Mouse (Mus musculus): ENCODE data around the gene Pkd1. TPM values are rescaled to one million over a fixed set of nuclear protein-coding genes. Genes with fewer than 3 reads are reported as not detected.

Gene Pkd1
- polyA plus RNA-seq, 1 experiment: 22.3 TPM

DNA sequence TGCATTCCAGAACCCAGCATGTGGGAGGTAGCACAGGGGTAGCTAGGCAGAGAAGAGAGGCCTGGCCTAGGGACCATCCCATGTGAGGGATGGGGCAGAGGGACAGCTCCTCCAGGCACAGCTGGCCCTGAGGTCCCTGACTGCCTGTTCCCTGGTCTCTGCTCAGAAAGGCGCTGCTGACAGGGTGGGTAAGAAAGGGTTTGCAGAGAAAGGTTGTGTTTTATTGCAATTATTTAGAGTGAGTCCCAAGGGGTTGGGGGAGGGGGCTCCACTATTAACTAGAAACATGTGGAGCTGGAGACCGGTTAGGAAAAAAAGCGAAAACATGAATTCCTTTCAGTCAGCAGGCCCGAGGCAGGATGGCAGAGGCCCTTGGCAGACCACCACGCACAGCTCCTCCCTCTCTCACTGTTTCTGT, 89.9 kb downstream of the Pkd1 start:
- no peak overlapping the region for H3K27ac ChIP-seq (ENCODE audit: insufficient read depth, low read depth, low read length)

GRCm38 (mm10) chr17:24640119-24640518, 90.5 kb downstream of the Pkd1 start:
- Histone ChIP-seq H3K27ac (ENCODE audit: insufficient read depth, low read depth, low read length) (no peak overlapping the region), H3K4me1 (ENCODE audit: control insufficient read depth, insufficient read depth, low read length) (peaks cover 2% of the 10 kb centered on the region; the same call in 1 of the 2 replicates), H3K4me3 (ENCODE audit: insufficient read depth, low read length) (no peak overlapping the region)
- TF ChIP-seq CTCF (IDR thresholded peaks at IDR 0.05; ENCODE audit: low read depth, low read length) (no peak), POLR2A (IDR thresholded peaks at IDR 0.05; ENCODE audit: borderline replicate concordance, low read depth, low read length) (no peak)

More for the DNA sequence above, 89.9 kb downstream of the Pkd1 start:
- Histone ChIP-seq H3K4me3 (ENCODE audit: insufficient read depth, low read length) (no peak overlapping the region), H3K4me1 (ENCODE audit: control insufficient read depth, insufficient read depth, low read length) (peaks cover 2% of the 10 kb centered on the region; the same call in 1 of the 2 replicates)
- no peak for TF ChIP-seq POLR2A (IDR thresholded peaks at IDR 0.05; ENCODE audit: borderline replicate concordance, low read depth, low read length)
- TF ChIP-seq CTCF (IDR thresholded peaks at IDR 0.05; ENCODE audit: low read depth, low read length): no peak

GRCm38 (mm10) chr17:24640581-24640980, 90.9 kb downstream of the Pkd1 start:
- peaks cover 2% of the 10 kb centered on the region; the same call in 1 of the 2 replicates for H3K4me1 ChIP-seq (ENCODE audit: control insufficient read depth, insufficient read depth, low read length)
- TF ChIP-seq POLR2A (IDR thresholded peaks at IDR 0.05; ENCODE audit: borderline replicate concordance, low read depth, low read length) (no peak), CTCF (IDR thresholded peaks at IDR 0.05; ENCODE audit: low read depth, low read length) (no peak)
- no peak overlapping the region for H3K27ac ChIP-seq (ENCODE audit: insufficient read depth, low read depth, low read length)
- H3K4me3 ChIP-seq (ENCODE audit: insufficient read depth, low read length): no peak overlapping the region

GRCm38 (mm10) chr17:24641944-24642343, 92.3 kb downstream of the Pkd1 start:
- no peak for TF ChIP-seq CTCF (IDR thresholded peaks at IDR 0.05; ENCODE audit: low read depth, low read length)
- no peak for TF ChIP-seq POLR2A (IDR thresholded peaks at IDR 0.05; ENCODE audit: borderline replicate concordance, low read depth, low read length)

DNA sequence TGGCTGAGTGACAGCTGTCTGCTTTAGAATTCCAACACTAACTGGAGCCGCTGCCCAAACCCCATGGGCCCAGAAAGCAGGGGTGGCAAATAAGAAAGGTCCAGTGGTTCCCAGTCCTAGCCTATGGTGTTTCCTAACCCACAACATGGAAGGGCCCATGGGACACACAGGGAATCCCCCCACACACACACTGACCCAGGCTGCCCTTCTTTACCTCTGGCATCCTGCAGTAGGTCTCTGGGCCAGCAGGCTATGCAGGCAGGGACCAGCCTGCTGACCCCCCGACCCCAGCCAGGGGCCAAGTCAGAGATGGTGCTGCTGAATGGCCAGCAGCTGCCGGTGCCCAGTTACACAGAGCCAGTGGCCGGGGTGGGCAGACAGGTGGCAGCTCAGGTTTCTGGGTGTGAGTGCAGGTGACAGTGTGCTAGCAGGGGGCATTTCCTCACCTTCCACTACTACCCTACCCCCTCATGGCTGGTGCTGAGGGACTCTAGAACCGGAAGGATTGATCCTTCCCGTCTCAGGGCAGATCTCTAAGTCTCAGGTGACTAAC, 93.2 kb downstream of the Pkd1 start:
- H3K4me3 ChIP-seq (ENCODE audit: insufficient read depth, low read length): no peak overlapping the region
- H3K27ac ChIP-seq (ENCODE audit: insufficient read depth, low read depth, low read length): no peak overlapping the region
- no peaks in the 10 kb centered on the region for H3K4me1 ChIP-seq (ENCODE audit: control insufficient read depth, insufficient read depth, low read length)
- TF ChIP-seq POLR2A (IDR thresholded peaks at IDR 0.05; ENCODE audit: borderline replicate concordance, low read depth, low read length): no peak
- no peak for TF ChIP-seq CTCF (IDR thresholded peaks at IDR 0.05; ENCODE audit: low read depth, low read length)

More at GRCm38 (mm10) chr17:24641944-24642343, 92.3 kb downstream of the Pkd1 start:
- Histone ChIP-seq H3K27ac (ENCODE audit: insufficient read depth, low read depth, low read length) (no peak overlapping the region), H3K4me1 (ENCODE audit: control insufficient read depth, insufficient read depth, low read length) (no peaks in the 10 kb centered on the region), H3K4me3 (ENCODE audit: insufficient read depth, low read length) (no peak overlapping the region)

DNA sequence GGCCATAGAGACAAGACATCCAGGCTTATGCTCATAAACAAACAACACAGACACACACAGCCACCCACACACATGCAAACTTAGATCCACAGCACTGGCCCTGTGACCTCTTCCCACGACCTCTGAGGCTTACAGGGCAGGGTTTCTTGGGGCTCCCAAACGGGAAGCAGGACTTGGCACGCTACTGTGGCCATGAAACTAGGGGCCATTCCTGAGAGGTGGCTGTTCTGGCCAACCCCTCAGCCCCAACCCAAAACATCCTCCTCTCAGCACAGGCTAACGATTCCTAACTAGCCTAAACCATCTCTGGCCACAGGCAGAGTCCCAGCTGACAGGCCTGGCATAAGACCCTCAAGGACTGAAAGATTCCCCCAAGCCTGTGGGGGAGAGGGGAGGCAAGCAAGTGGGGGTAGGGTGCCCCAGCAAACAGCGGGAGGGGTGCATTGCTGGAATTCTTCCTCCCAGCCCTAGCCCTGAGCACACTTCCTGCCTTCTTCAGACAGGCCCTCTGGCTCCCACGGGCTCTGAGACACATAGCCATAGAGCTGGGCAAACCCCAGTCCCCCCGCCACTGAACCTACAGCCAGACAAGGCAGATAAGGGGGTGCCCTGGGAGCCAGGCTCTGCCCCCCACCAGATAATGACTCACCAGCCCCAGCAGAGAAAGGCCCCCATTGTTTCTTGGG, 94.5 kb downstream of the Pkd1 start:
- no peak overlapping the region for H3K4me3 ChIP-seq (ENCODE audit: insufficient read depth, low read length)
- H3K4me1 ChIP-seq (ENCODE audit: control insufficient read depth, insufficient read depth, low read length): no peaks in the 10 kb centered on the region
- H3K27ac ChIP-seq (ENCODE audit: insufficient read depth, low read depth, low read length): no peak overlapping the region
- TF ChIP-seq POLR2A (IDR thresholded peaks at IDR 0.05; ENCODE audit: borderline replicate concordance, low read depth, low read length): no peak
- no peak for TF ChIP-seq CTCF (IDR thresholded peaks at IDR 0.05; ENCODE audit: low read depth, low read length)

DNA sequence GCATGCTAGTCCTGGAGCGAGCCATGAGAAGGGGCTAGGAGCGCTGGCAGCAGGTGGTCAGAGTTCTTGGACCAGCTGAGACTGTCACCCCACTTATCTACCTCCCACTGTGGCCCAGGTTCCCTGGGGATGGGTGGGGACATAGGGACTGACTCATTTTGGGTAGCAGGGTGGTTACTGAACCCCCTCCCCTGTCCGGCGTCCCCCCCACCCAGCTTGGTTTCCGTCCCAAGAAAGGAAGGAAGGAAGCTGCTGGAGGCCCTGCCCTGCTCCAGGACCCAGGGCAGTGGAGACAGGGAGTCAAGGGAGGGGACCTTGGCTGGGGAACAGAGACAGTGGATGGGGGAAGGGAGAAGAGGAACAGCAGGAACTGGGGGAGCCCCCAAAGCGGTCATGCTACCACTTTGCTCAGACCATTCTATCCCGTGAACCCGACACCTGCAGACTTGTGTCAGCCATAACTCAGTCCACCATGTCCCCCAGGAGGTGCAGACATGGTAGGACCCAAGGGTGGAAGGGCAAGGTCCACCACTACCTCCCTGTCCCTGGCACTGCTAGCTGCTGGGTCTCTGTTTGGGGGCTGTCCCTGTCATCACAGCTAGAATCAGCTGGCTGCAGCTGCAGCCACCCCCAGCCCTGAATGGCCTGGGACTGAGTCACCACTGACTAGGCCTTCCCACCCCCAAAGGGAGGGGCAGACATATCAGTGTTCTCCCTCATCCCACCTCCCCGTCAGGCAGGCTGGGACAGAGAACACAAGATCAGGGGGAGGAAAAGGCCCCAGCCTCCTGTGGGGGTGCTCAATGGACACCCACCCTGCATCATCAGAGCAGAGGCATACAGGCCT, 95.5 kb downstream of the Pkd1 start:
- no peak overlapping the region for H3K4me3 ChIP-seq (ENCODE audit: insufficient read depth, low read length)
- peaks cover 4% of the 10 kb centered on the region; the same call in 1 of the 2 replicates for H3K4me1 ChIP-seq (ENCODE audit: control insufficient read depth, insufficient read depth, low read length)
- no peak for TF ChIP-seq CTCF (IDR thresholded peaks at IDR 0.05; ENCODE audit: low read depth, low read length)
- TF ChIP-seq POLR2A (IDR thresholded peaks at IDR 0.05; ENCODE audit: borderline replicate concordance, low read depth, low read length): no peak
- no peak overlapping the region for H3K27ac ChIP-seq (ENCODE audit: insufficient read depth, low read depth, low read length)

DNA sequence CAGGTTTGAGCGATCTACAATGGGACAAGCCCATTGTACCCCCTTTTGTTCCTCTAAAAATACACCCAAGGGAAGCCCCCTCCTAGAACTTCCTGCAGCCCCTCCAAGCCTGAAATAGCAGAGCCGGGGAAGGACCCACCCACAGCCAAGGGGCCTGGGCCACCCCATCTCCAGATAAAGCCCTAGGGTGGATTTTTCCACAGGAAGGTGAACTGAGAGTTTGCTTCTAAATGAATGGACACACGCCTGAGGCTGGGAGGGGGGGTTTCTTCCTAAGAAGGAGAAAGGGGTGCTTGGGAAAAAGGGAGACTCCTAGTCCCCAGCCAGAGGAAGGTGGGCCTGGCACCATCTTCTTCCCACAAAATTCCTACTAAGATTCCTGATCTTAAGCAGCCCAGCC, 96.3 kb downstream of the Pkd1 start:
- H3K4me1 ChIP-seq (ENCODE audit: control insufficient read depth, insufficient read depth, low read length): peaks cover 8% of the 10 kb centered on the region
- TF ChIP-seq POLR2A (IDR thresholded peaks at IDR 0.05; ENCODE audit: borderline replicate concordance, low read depth, low read length) (no peak), CTCF (IDR thresholded peaks at IDR 0.05; ENCODE audit: low read depth, low read length) (no peak)
- no peak overlapping the region for H3K27ac ChIP-seq (ENCODE audit: insufficient read depth, low read depth, low read length)
- H3K4me3 ChIP-seq (ENCODE audit: insufficient read depth, low read length): no peak overlapping the region

Other genes starting within 250 kb of the Pkd1 start
- gene Abca17, start 198.8 kb upstream of the Pkd1 start, polyA plus RNA-seq (2012; ENCODE audit: insufficient read depth, insufficient read length, missing spikeins): 0.40 TPM in 1 of 2 replicates, not detected in the other
- gene Abca3, start 197.9 kb upstream of the Pkd1 start, polyA plus RNA-seq (2012; ENCODE audit: insufficient read depth, insufficient read length, missing spikeins): 41.7 and 49.0 TPM in 2 replicates
- gene Rnps1, start 135.3 kb upstream of the Pkd1 start, polyA plus RNA-seq (2012; ENCODE audit: insufficient read depth, insufficient read length, missing spikeins): 65.0 and 72.0 TPM in 2 replicates
- gene Eci1, start 123.2 kb upstream of the Pkd1 start, polyA plus RNA-seq (2012; ENCODE audit: insufficient read depth, insufficient read length, missing spikeins): 21.5 and 23.3 TPM in 2 replicates
- gene Dnase1l2, start 106.7 kb upstream of the Pkd1 start, polyA plus RNA-seq (2012; ENCODE audit: insufficient read depth, insufficient read length, missing spikeins): 3.3 and 3.8 TPM in 2 replicates
- 21.7 and 25.0 TPM in 2 replicates for gene E4f1, start 79.5 kb upstream of the Pkd1 start, polyA plus RNA-seq (2012; ENCODE audit: insufficient read depth, insufficient read length, missing spikeins)
- 21.4 and 24.2 TPM in 2 replicates for gene Pgp, start 79.4 kb upstream of the Pkd1 start, polyA plus RNA-seq (2012; ENCODE audit: insufficient read depth, insufficient read length, missing spikeins)
- gene Bricd5, start 76.0 kb upstream of the Pkd1 start, polyA plus RNA-seq (2012; ENCODE audit: insufficient read depth, insufficient read length, missing spikeins): not detected in 2 replicates
- 14.8 and 16.0 TPM in 2 replicates for gene Mlst8, start 70.8 kb upstream of the Pkd1 start, polyA plus RNA-seq (2012; ENCODE audit: insufficient read depth, insufficient read length, missing spikeins)
- gene Caskin1, start 61.2 kb upstream of the Pkd1 start, polyA plus RNA-seq (2012; ENCODE audit: insufficient read depth, insufficient read length, missing spikeins): 0.34 TPM in 1 of 2 replicates, not detected in the other
- 88.8 and 102 TPM in 2 replicates for gene Traf7, start 21.9 kb upstream of the Pkd1 start, polyA plus RNA-seq (2012; ENCODE audit: insufficient read depth, insufficient read length, missing spikeins)
- 0.44 TPM in 1 of 2 replicates, not detected in the other for gene Rab26, start 15.6 kb upstream of the Pkd1 start, polyA plus RNA-seq (2012; ENCODE audit: insufficient read depth, insufficient read length, missing spikeins)
- 62.1 and 67.7 TPM in 2 replicates for gene Tsc2, start 82.8 kb downstream of the Pkd1 start, polyA plus RNA-seq (2012; ENCODE audit: insufficient read depth, insufficient read length, missing spikeins)
- 4.1 and 6.2 TPM in 2 replicates for gene Nthl1, start 82.8 kb downstream of the Pkd1 start, polyA plus RNA-seq (2012; ENCODE audit: insufficient read depth, insufficient read length, missing spikeins)
- 0.98 TPM in 1 of 2 replicates, not detected in the other for gene Slc9a3r2, start 100.5 kb downstream of the Pkd1 start, polyA plus RNA-seq (2012; ENCODE audit: insufficient read depth, insufficient read length, missing spikeins)
- not detected in 2 replicates for gene Npw, start 108.6 kb downstream of the Pkd1 start, polyA plus RNA-seq (2012; ENCODE audit: insufficient read depth, insufficient read length, missing spikeins)
- 28.0 and 29.6 TPM in 2 replicates for gene Zfp598, start 119.9 kb downstream of the Pkd1 start, polyA plus RNA-seq (2012; ENCODE audit: insufficient read depth, insufficient read length, missing spikeins)
- 0.41 and 0.79 TPM in 2 replicates for gene Syngr3, start 140.1 kb downstream of the Pkd1 start, polyA plus RNA-seq (2012; ENCODE audit: insufficient read depth, insufficient read length, missing spikeins)
- gene Gfer, start 146.3 kb downstream of the Pkd1 start, polyA plus RNA-seq (2012; ENCODE audit: insufficient read depth, insufficient read length, missing spikeins): 21.6 and 22.0 TPM in 2 replicates
- gene Noxo1, start 146.4 kb downstream of the Pkd1 start, polyA plus RNA-seq (2012; ENCODE audit: insufficient read depth, insufficient read length, missing spikeins): 3.9 and 6.0 TPM in 2 replicates
- 11.7 and 16.9 TPM in 2 replicates for gene Tbl3, start 157.8 kb downstream of the Pkd1 start, polyA plus RNA-seq (2012; ENCODE audit: insufficient read depth, insufficient read length, missing spikeins)
- not detected in 2 replicates for gene Rnf151, start 168.2 kb downstream of the Pkd1 start, polyA plus RNA-seq (2012; ENCODE audit: insufficient read depth, insufficient read length, missing spikeins)
- gene Rps2, start 168.3 kb downstream of the Pkd1 start, polyA plus RNA-seq (2012; ENCODE audit: insufficient read depth, insufficient read length, missing spikeins): 685 and 784 TPM in 2 replicates
- 164 and 191 TPM in 2 replicates for gene Ndufb10, start 174.6 kb downstream of the Pkd1 start, polyA plus RNA-seq (2012; ENCODE audit: insufficient read depth, insufficient read length, missing spikeins)
- gene Rpl3l, start 178.0 kb downstream of the Pkd1 start, polyA plus RNA-seq (2012; ENCODE audit: insufficient read depth, insufficient read length, missing spikeins): not detected in 2 replicates
- gene Msrb1, start 186.8 kb downstream of the Pkd1 start, polyA plus RNA-seq (2012; ENCODE audit: insufficient read depth, insufficient read length, missing spikeins): 214 and 223 TPM in 2 replicates
- not detected in 2 replicates for gene Hs3st6, start 203.2 kb downstream of the Pkd1 start, polyA plus RNA-seq (2012; ENCODE audit: insufficient read depth, insufficient read length, missing spikeins)